Mouse (Mus musculus): Measurements from ENCODE around the gene St6gal1.

DNA sequence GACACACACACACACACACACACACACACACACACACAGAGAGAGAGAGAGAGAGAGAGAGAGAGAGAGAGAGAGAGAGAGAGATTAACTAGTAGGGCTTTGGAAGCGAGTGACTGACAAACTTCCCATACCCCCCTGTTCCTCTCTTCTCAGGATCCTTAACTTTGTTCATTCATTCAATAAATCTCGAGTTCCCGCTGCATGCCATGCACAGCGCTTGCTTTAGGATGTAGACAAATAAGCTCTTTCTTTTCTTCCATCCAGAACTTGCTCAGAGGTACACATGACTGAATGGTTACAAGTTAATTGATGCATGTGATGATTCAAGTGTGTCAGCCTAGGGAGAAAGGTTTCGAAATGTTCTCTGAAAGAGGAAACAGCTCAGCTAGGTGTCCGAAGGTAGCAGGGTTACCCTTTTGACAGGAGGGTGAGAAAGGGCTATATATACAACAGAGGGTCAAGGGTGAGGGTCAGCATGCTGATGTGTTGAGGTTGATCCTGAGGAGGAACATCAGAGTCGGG, 10.7 kb downstream of the St6gal1 start:
- TF ChIP-seq CTCF (IDR thresholded peaks at IDR 0.05; ENCODE audit: low read depth) (no peak), EP300 (optimal IDR thresholded peaks at IDR 0.05) (no peak)

Measured in stomach, postnatal 0 days (tissue).